Mouse (Mus musculus): ENCODE measurements around the gene Prox2.

Gene Prox2

DNA sequence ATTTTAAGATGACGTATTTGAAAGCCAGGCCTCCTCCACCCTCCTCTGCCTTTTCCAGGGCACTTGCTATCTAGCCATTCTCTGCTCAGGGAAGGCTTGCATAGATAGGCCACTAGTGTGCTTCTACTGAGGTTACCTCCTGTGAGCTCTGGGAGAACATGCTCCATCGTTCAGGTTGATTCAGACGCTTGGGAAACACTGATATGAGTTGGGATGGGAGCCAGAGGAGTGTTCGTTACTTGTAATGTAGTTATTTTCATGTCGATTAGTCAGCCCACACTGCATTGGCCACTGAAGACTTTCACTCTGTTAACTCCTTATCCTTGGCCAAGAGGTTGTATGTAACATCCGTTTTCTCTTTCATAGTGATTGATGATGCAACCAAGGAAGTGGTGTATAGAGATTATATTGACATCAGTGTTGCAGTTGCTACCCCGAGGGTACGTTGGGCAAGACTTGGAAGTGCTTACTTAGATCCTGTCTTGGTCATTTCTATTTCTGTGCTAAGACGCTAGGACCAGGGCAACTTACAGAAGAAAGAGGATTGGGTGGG, 18.9 kb upstream of the Prox2 start:
- no peak for DNase-seq

DNA sequence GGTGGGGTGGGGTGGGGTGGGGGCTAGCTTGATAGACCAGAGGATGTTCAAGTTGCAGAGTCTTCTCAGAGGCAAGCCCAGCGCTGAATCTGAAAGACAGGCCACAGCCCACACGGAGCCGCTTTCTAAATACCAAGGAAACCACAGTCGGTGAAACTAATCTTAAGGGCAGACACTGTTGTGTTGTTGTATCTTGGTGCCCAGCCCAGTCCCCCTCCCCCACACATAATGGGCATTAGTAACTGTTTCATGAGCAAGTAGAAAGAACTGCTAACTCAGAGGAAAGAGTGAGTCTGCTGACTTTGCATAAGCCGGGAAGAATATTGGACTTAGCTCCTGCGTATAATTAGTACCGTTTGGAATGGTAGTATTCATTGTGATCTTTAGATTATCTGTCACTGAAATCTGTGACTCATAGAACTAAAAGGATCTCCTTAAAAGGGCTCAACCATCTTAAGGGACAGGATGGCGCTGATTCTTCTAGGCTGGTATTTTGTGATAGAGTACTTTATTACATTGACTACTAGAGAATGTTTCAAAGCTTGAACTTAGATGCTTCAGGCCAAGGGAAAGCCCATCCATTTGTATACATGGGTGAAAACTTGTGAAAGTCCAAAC, 16.5 kb upstream of the Prox2 start:
- no peak for DNase-seq

GRCm38 (mm10) chr12:85124751-85125150, 14.2 kb upstream of the Prox2 start:
- no peak for DNase-seq

DNA sequence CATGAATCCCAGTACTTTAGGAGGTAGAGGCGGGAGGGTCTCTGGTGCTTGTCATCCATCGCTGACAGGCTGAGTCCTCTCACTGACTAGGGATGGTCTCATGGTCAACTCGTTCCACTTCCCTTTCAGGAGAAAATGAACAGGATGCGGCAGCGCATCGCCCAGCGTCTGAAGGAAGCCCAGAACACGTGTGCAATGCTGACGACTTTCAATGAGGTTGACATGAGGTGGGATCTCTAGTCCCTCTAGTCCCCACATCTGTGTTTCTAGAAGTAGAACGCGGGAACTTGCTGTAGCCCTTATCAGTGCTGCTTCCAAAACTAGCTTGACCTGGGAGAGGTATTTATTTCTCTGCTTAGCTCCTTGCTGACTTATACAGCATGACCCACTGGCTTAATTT, 13.1 kb upstream of the Prox2 start:
- no peak for DNase-seq

- DNase-seq: no peak
Measured at GRCm38 (mm10) chr12:85123108-85123530, 12.6 kb upstream of the Prox2 start.

DNA sequence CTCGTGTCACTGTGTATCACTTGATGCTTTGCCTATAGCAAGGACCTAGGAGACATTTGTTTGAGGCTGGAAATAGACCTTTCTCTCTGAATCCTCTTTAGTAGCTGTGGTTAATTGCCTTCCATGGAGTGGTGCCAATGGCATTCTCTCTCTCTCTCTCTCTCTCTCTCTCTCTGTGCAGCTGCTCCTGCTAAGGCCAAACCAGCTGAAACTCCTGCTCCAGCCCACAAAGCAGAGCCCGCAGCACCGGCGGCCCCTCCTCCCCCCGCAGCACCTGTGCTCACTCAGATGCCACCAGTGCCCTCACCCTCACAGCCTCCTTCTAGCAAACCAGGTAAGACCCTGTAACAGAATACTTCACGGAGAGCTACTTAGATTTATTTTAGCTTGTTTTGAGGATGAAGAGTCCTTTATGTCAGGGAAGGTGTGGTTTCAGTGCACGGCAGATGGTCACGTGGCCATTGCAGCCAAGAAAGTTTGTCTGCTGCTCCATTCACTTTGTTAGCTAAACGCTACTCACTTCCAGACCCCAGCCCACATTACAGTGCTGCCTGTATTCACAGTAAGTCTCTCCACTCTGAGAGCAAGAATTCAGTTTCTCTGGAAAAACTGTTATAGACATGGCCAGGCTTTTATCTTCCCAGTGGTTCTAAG, 11.4 kb upstream of the Prox2 start:
- DNase-seq: no peak

- peak; percentile 84 to 91 for DNase-seq
Measured at GRCm38 (mm10) chr12:85115678-85116077, 5.1 kb upstream of the Prox2 start.

DNA sequence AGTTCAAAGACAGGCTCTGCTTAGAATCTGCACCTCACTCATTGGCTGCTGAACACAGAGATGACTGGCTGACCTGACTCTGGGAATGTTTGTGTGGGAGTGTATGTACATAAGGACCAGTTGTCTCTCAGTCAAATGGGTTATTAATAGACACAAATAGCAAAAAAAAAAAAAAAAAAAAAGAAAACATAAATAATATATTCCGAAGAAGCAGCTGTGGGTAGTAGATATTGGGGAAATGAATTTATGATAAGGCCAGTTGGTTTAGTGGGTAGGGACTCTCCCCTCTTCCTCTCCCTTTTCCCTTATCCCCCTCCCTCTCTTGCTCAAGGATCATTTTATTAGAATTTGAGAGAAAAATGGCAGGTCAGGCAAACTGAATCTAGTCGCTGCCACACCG, 3.4 kb upstream of the Prox2 start:
- no peak for DNase-seq

DNA sequence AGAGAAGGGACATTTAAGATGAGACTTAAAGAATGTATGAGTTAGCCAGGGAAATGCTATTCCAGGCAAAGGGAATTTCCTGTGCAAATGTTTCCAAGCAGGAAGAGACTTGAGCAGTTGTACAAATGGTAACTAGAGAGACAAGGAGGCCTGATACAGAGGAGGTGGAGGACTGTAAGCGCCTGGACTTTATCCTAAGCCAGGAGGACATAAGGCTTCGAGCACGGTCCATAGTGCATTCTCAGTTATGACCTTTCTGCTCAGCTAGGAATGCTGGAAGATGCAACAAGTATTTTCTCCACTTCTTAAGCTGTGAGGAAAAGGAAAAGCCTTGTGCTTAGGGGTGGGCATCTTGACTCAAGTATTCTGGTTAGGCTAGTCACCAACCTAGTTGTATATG, 2.8 kb upstream of the Prox2 start:
- no peak for DNase-seq

GRCm38 (mm10) chr12:85112550-85113251, 2.1 kb upstream of the Prox2 start:
- no peak for DNase-seq

DNA sequence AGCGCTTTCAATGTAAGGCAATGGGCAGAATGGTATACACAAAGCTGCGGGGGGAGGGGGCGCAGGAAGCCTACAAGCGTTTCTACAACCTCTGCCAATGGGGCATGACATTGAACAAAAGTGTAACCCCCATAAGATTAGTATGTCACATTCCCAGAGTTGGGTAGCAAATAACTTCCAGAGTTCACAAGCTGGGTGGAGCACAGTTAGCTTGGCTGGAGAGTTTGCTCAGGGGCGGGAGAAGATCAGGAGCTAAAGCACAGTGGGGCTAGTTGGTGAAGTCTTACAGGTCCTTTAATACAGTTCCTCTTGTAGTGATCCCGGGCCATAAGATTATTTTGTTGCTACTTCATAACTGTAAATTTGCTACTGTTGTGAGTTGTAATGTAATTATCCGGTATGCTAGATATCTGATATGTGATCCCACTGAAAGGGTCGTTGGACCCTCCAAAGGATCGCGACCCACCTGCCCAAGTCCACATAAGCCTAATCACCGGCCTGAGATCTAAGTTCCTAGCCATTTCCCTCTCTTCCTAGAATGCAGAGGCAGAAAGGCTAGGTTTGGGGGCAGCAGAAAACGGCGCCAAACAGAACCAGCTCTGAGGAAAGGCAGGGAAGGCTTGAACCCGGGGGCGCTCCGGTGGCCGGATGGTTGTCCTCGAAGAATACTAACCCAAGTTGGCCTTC, 405 bp downstream of the Prox2 start:
- DNase-seq: peak in 1 of 2 experiments; percentile 24

DNA sequence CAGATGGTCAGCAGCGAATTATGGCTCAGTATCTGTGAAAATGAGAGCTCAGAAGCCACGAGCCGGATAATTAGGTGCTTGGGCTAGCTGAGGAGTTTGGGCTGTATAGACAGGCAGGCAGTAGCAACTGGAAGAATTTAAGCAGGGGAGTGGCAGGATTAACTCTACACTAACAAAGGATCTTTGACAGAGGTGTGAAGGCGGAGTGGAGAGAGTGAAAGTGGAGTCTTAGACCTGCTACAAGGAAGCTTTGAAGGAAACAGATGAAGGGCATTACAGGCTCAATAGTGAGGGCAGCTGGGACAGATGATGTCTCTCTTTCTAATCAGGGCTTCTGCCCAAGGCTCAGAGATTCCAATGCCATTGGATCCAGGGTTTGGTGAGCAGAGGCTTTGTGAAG, 1.1 kb downstream of the Prox2 start:
- DNase-seq: no peak

GRCm38 (mm10) chr12:85108643-85109042, 1.9 kb downstream of the Prox2 start:
- DNase-seq: no peak

- DNase-seq: no peak
Measured at GRCm38 (mm10) chr12:85106292-85106691, 4.3 kb downstream of the Prox2 start.

GRCm38 (mm10) chr12:85104789-85105188, 5.8 kb downstream of the Prox2 start:
- DNase-seq: no peak

DNA sequence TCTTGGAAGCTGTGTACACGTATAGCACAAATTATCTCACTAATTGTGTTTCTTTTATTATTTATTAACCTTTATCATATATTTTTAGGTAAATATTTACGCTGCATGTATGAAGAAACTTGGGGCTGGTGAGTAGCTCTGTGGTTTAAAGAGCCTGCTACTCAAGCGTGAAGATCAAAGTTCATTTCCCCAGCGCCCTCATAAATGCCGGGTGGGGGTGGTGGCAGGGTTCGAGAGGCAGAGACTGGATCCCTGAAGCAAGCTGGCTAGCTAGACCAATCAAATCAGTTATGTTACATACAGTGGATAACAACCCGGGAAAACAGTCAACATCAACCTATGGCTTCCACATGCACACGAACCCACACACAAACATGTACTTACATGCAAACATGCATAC, 7.5 kb downstream of the Prox2 start:
- DNase-seq: no peak

GRCm38 (mm10) chr12:85101521-85102106, 8.9 kb downstream of the Prox2 start:
- no peak for DNase-seq

GRCm38 (mm10) chr12:85101001-85101400, 9.6 kb downstream of the Prox2 start:
- DNase-seq: no peak

DNA sequence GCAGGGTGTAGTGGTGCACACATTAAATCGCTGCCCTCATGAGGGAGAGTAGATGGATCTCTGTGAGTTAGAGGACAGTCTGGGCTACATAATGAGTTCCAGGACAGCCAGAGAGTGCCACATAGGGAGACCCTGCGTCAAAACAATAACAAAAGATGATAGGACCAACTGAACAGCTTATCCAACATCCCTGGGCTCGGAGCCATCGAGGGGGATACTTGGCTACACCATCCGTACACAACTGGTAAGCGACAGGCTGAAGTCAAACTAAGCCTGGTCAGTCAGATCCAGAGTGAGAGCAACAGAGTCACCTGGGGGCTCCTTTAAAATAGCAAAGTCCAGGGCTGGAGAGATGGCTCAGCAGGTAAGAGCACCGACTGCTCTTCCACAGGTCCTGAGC, 14.7 kb downstream of the Prox2 start:
- no peak for DNase-seq

DNA sequence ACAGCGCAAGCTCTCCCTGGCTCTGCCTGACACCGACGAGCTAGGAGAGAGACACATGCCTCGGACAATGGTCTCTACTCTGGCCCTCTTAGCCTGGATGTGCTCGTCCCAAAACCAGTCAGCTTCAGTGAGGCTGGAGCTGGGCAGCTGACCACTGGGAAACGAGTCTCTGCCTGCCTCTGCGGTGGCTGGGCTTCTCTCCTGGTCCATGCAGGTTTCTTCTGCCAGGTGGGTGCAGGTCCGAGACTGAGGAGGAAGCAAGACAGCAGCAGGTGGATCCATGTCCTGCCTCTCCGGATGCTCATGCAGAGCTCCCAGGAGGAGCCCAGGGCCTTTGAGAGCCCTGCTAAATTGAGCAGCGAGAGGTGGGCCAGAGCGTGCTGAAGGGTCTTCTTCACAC, 15.4 kb downstream of the Prox2 start:
- DNase-seq: no peak

DNA sequence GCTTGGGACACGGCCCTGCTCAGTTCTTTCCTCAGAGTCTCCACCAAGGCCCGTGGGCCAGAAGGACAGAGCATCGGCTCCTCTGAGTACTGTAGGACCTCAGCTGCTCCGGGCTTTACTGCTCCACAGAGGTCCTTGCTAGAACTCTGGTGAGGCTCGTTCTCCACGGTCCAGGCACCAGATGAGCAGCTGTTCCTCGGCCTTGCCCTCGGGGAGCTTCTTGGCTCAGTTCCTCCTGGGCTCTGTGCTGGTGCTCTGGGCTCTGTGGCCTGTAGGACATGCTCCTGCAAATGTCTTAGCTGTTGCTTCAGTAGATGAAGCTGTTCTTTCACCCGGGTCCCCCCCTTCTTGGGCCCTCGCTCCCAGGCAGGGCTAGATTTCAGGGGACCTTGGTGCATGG, 15.9 kb downstream of the Prox2 start:
- DNase-seq: no peak

GRCm38 (mm10) chr12:85094010-85094409, 16.5 kb downstream of the Prox2 start:
- peak; percentile 37 to 55 for DNase-seq

DNA sequence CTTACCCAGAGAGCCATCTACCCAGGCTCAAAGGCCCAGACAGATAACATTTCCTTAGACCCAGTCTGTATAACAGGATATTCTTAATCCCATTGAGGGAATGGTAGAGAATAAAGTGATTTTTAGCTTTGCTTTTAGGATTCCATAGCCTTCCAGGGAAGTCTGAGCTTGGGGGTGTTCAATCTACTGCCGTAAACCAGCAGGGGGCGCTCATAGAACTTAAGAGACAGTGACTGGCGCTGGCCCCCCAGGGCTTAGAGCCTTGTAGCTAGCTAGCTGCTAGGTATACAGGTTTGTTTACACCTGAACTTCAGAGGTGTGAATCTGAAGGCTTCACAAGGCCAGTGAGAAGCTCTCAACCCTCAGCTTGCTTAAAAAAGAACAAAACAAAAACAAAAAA, 18.3 kb downstream of the Prox2 start:
- DNase-seq: peak; percentile 49 to 75

Measured in lung, adult 18-20 months (tissue).